ENCODE assay signal across 11 mouse cellular contexts in the genomic region with DNA sequence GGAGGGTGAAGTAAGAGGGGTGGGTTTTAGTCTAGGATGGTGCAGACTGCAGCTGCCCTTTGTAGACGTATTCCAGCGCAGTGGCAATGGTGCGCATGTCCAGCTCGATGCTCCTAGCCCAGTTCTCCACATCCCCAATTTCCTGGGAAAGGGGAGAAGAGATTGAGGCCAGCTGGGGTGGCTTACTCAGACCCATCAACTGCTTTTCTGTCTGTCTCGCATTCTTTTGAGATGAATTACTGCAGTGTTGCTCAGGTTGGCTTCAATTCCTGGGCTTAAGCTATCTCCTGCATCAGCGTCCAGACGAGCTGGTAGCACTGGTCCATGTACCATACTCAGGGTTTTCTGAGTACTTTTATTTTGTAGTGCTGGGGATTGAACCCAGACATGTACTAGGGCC. TPM values are rescaled to one million over a fixed set of nuclear protein-coding genes. Genes with fewer than 3 reads are reported as not detected.
DNase-seq lines count a peak whose midpoint lies in the region; ATAC-seq lines count a peak whose summit lies in the region.
"Had no signal": no experiment of that assay in that cellular context is flagged by ENCODE, and none has a peak within 500 bp of the region (broad histone marks: within the 10 kb centered on the region; RNA-seq: fewer than 3 reads in every experiment).

No protein-coding gene starts in this region.

- no peaks in the 10 kb centered on the region for H3K27me3 ChIP-seq in kidney, embryonic 14.5 days (ENCODE audit: control insufficient read depth, insufficient read depth, low read length)
- H3K27me3 ChIP-seq in midbrain, embryonic 13.5 days, result no peaks in the 10 kb centered on the region
- H3K27me3 ChIP-seq: Patski had no signal

- no peak overlapping the region for H3K9ac ChIP-seq in kidney, embryonic 14.5 days (ENCODE audit: low read depth, low read length)
- no peak overlapping the region; the same call in 1 of the 2 replicates for H3K9ac ChIP-seq in midbrain, embryonic 13.5 days (replicated peaks)

- H3K36me3 ChIP-seq in kidney, embryonic 14.5 days (ENCODE audit: control insufficient read depth, insufficient read depth, low read length), result peaks cover 26% of the 10 kb centered on the region; the same call in 1 of the 2 replicates
- peaks cover 14% of the 10 kb centered on the region for H3K36me3 ChIP-seq in midbrain, embryonic 13.5 days

- H3K4me2 ChIP-seq in kidney, embryonic 14.5 days (replicated peaks; ENCODE audit: low read depth, low read length), result no peak overlapping the region
- no peak overlapping the region for H3K4me2 ChIP-seq in midbrain, embryonic 13.5 days (replicated peaks)

- DNase-seq in cerebellum, adult 11-12 months, result peak; percentile 25
- DNase-seq in cerebellum, postnatal 10 days, result no peak
- no peak for DNase-seq in kidney, adult 9 months
- peak; percentile 62 for DNase-seq in NIH3T3 (ENCODE audit: low read depth)
- DNase-seq in frontal cortex, postnatal 25 days (ENCODE audit: low spot score in 2 of 2), result no peak
- DNase-seq: adrenal gland, postnatal 36 days; lung, postnatal 36 days had no signal

- no peaks in the 10 kb centered on the region for H3K9me3 ChIP-seq in kidney, embryonic 14.5 days (ENCODE audit: control insufficient read depth, low read length)
- H3K9me3 ChIP-seq in midbrain, embryonic 13.5 days, result no peaks in the 10 kb centered on the region

- no peak for ATAC-seq in kidney, embryonic 14.5 days (ENCODE audit: low FRiP score, low TSS enrichment)
- no peak for ATAC-seq in midbrain, embryonic 13.5 days
- ATAC-seq in inflammation-experienced regulatory T-cells, adult 6 months, result no peak
- ATAC-seq: Patski had no signal

- no peak overlapping the region for H3K4me3 ChIP-seq in kidney, embryonic 14.5 days (ENCODE audit: low read length)
- H3K4me3 ChIP-seq in midbrain, embryonic 13.5 days (replicated peaks), result no peak overlapping the region

- WGBS in kidney, embryonic 14.5 days, result 82% methylated on average over 7 of the region's 7 CpGs
- 82% methylated on average over 7 of the region's 7 CpGs for WGBS in midbrain, embryonic 13.5 days

- peaks cover 22% of the 10 kb centered on the region for H3K4me1 ChIP-seq in kidney, embryonic 14.5 days (ENCODE audit: control insufficient read depth, insufficient read depth, low read length)
- peaks cover 46% of the 10 kb centered on the region for H3K4me1 ChIP-seq in midbrain, embryonic 13.5 days (replicated peaks)

- peak overlapping the region; percentile 14; the same call in 1 of the 2 replicates for H3K27ac ChIP-seq in kidney, embryonic 14.5 days (ENCODE audit: low read depth, low read length)
- peak overlapping the region; percentile 47; the same call in 1 of the 2 replicates for H3K27ac ChIP-seq in midbrain, embryonic 13.5 days

RNA-seq across cellular contexts. Expression of gene Rdh5, which starts 2.7 kb away (rescaled TPM):
- polyA plus RNA-seq in kidney, embryonic 14.5 days (2014; fragmentation: Nextera tagmentation; extraction: Ambion mirVana), result 14.5 and 15.7 TPM in 2 replicates
- 14.8 and 20.9 TPM in 2 replicates for polyA plus RNA-seq in midbrain, embryonic 13.5 days (2015; fragmentation: Nextera tagmentation; extraction: Ambion mirVana)
- polyA plus RNA-seq in inflammation-experienced regulatory T-cells, adult 6 months (2017; shearing (Covaris generic)), result 10 to 100 TPM in 2 of 3 experiments, 1 to 10 TPM in 1; 5.1 to 12.9 (median 11.9) TPM

RNA-seq across cellular contexts. Expression of gene Bloc1s1, which starts 3.9 kb away (rescaled TPM):
- polyA plus RNA-seq in kidney, embryonic 14.5 days (2014; fragmentation: Nextera tagmentation; extraction: Ambion mirVana), result 219 and 258 TPM in 2 replicates
- 266 and 289 TPM in 2 replicates for polyA plus RNA-seq in midbrain, embryonic 13.5 days (2015; fragmentation: Nextera tagmentation; extraction: Ambion mirVana)
- polyA plus RNA-seq in inflammation-experienced regulatory T-cells, adult 6 months (2017; shearing (Covaris generic)), result 100 to 1,000 TPM; 196 to 255 (median 212) TPM

RNA-seq across cellular contexts. Expression of gene Itga7, which starts 13.7 kb away (rescaled TPM):
- polyA plus RNA-seq in kidney, embryonic 14.5 days (2014; fragmentation: Nextera tagmentation; extraction: Ambion mirVana), result 0.77 and 1.3 TPM in 2 replicates
- polyA plus RNA-seq in midbrain, embryonic 13.5 days (2015; fragmentation: Nextera tagmentation; extraction: Ambion mirVana), result 1.7 and 2.5 TPM in 2 replicates
- polyA plus RNA-seq in inflammation-experienced regulatory T-cells, adult 6 months (2017; shearing (Covaris generic)), result 1 to 10 TPM; 3.6 to 5.1 (median 4.8) TPM

RNA-seq across cellular contexts. Expression of gene Cd63, which starts 19.2 kb away (rescaled TPM):
- 479 and 521 TPM in 2 replicates for polyA plus RNA-seq in kidney, embryonic 14.5 days (2014; fragmentation: Nextera tagmentation; extraction: Ambion mirVana)
- 127 and 141 TPM in 2 replicates for polyA plus RNA-seq in midbrain, embryonic 13.5 days (2015; fragmentation: Nextera tagmentation; extraction: Ambion mirVana)
- 1 to 10 TPM in 1 of 3 experiments, under 1 TPM in 1, not detected in 1; 0.58 to 2.0 TPM for polyA plus RNA-seq in inflammation-experienced regulatory T-cells, adult 6 months (2017; shearing (Covaris generic))

RNA-seq across cellular contexts. Expression of gene Gdf11, which starts 28.4 kb away (rescaled TPM):
- 7.2 and 8.7 TPM in 2 replicates for polyA plus RNA-seq in kidney, embryonic 14.5 days (2014; fragmentation: Nextera tagmentation; extraction: Ambion mirVana)
- polyA plus RNA-seq in midbrain, embryonic 13.5 days (2015; fragmentation: Nextera tagmentation; extraction: Ambion mirVana), result 11.2 and 11.7 TPM in 2 replicates
- 1 to 10 TPM; 6.0 to 7.7 (median 7.3) TPM for polyA plus RNA-seq in inflammation-experienced regulatory T-cells, adult 6 months (2017; shearing (Covaris generic))

Comparison
In these comparisons a context has a peak if more than half of its experiments do, and no peak if none do; other contexts are left out.
1. DNase-seq: peak in cerebellum, adult 11-12 months (single experiment) and NIH3T3 (single experiment); none in cerebellum, postnatal 10 days (0 of 2), kidney, adult 9 months (single experiment) and frontal cortex, postnatal 25 days (0 of 2).